Mouse (Mus musculus) hindbrain, embryonic 14.5 days (tissue): ENCODE measurements at regions not wholly inside any gene's neighbourhood (a gene's known extent, or its start where the extent isn't known, plus 50 kb on each side); places are given as distances from the start of the nearest gene placed in this dataset.
"Not testable (repeated sequence)": the region's sequence is repeated elsewhere in the genome, so short reads cannot be mapped to it uniquely, and the experiment has no call there.

Source experiments
- ATAC-seq: fragments of 200-750 bp; cut with Nextera tagmentation; 2 replicates; pipeline ENCODE4 v1.8.0; 2017; ENCODE audit warnings: moderate number of reproducible peaks, mild to moderate bottlenecking, moderate TSS enrichment, moderate library complexity; ENCODE audit not compliant: low FRiP score
- DNase-seq: peaks from one replicate; pipeline ENCODE4 v3.0.0-alpha.2; 2015; ENCODE audit warnings: low spot score
- H3K27ac ChIP-seq: fragments of 300-500 bp; sonication (generic); 2 replicates; pipeline ENCODE4 v1.5.1; 2014; ENCODE audit warnings: mild to moderate bottlenecking, moderate library complexity
- H3K27me3 ChIP-seq: fragments of 300-500 bp; sonication (generic); 2 replicates; pipeline ENCODE4 v1.6.1; 2014; ENCODE audit warnings: mild to moderate bottlenecking, low read length, mixed read lengths; ENCODE audit not compliant: control insufficient read depth, insufficient read depth
- H3K36me3 ChIP-seq: fragments of 300-500 bp; sonication (generic); replicated peaks from 2 replicates; pipeline ENCODE4 v1.6.1; 2014; ENCODE audit not compliant: control insufficient read depth, insufficient read depth
- H3K4me1 ChIP-seq: fragments of 300-500 bp; sonication (generic); replicated peaks from 2 replicates; pipeline ENCODE4 v1.6.1; 2014; ENCODE audit warnings: antibody characterized with exemption, low read length, mixed read lengths; ENCODE audit not compliant: control insufficient read depth, insufficient read depth
- H3K4me2 ChIP-seq: fragments of 300-500 bp; sonication (generic); replicated peaks from 2 replicates; pipeline ENCODE4 v1.6.1; 2014; ENCODE audit warnings: mild to moderate bottlenecking, moderate library complexity
- H3K4me3 ChIP-seq: fragments of 300-500 bp; sonication (generic); replicated peaks from 2 replicates; pipeline ENCODE4 v1.5.1; 2014; ENCODE audit warnings: mild to moderate bottlenecking, low read length
- H3K9ac ChIP-seq: fragments of 300-500 bp; sonication (generic); 2 replicates; pipeline ENCODE4 v1.6.1; 2014
- H3K9me3 ChIP-seq: fragments of 300-500 bp; sonication (generic); 2 replicates; pipeline ENCODE4 v1.6.1; 2016; ENCODE audit warnings: low read length; ENCODE audit not compliant: control insufficient read depth
- WGBS: fragments of 180-500 bp; shearing (Covaris S2); extraction: QIAGEN DNeasy Blood & Tissue Kit; methylation state at CpG from one replicate; pipeline ENCODE4 v1.1.7; 2014; 5-methylcytosine and 5-hydroxymethylcytosine counted together

DNA sequence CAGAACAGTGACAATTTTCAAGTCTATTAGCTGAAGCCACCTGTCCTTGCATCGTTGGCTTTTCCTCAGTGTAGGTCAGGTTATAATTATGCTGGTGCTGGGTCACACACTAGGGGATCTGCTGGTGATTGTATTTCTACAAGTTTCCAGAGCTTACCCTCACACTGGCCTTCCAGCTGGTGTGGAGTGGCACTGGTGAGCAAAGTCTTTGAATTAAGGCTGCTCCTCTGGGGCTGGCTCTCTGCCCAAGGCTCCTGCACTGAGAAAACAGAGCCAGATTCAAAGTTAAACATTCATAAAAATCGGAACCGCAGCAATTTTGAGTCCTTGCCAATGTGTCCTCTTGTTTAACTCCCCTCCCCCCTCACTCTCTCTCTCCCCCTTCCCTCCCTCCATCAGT, 75.7 kb upstream of the Creb5 start:
- no peaks in the 10 kb centered on the region for H3K9me3 ChIP-seq
- no peak overlapping the region for H3K4me2 ChIP-seq
- no peaks in the 10 kb centered on the region for H3K36me3 ChIP-seq
- no peak overlapping the region for H3K9ac ChIP-seq
- ATAC-seq (no peak), DNase-seq (no peak)
- WGBS = 45% methylated on average over 3 of the region's 3 CpGs
- no peak overlapping the region for H3K27ac ChIP-seq
- no peaks in the 10 kb centered on the region for H3K27me3 ChIP-seq
- H3K4me3 ChIP-seq = no peak overlapping the region
- H3K4me1 ChIP-seq = no peaks in the 10 kb centered on the region; the same call in 1 of the 2 replicates

DNA sequence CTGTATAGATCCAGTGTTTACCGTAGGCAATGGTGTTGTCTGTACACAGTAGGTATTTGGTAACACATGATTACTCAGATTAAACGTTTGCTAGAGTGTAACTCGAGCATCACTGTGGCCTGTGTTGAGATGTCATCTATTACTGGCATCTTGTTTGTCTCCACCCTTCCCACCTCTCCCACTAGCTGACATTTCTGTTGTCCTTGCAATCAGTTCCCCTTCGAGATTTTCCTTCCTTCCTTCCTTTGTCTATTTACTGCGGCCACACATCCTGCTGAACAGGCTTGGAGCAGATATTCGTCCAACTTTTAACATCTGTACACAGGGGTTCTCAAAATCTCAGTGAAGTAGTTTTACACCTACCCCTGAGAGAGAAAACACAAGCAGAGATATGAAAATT, 77.7 kb upstream of the Creb5 start:
- Histone ChIP-seq H3K4me3 (no peak overlapping the region), H3K9ac (no peak overlapping the region), H3K36me3 (no peaks in the 10 kb centered on the region), H3K9me3 (no peaks in the 10 kb centered on the region), H3K27ac (no peak overlapping the region), H3K27me3 (no peaks in the 10 kb centered on the region), H3K4me1 (no peaks in the 10 kb centered on the region; the same call in 1 of the 2 replicates), H3K4me2 (no peak overlapping the region)
- DNase-seq (no peak), ATAC-seq (no peak)
- 76% methylated on average over 6 of the region's 6 CpGs for WGBS

DNA sequence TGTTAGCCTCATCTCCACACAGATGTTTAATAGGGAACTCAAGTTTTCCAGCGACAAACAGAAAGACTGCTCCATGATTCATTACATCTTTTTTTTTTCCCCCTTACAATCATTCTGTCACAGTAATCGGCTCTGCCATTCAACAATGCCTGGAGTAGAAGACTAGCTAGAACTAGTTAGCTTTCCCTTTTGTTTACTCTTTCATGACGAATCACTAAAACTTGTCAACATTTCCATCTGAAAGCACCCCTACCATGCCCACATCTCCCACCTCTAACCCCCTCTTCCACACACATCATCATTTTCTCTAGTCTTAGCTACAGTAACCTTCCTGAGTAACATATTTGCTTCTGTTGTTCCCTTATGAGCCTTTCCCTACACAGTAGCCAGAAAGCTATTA, 78.6 kb upstream of the Creb5 start:
- DNase-seq = no peak
- ATAC-seq = no peak
- H3K4me2 ChIP-seq = no peak overlapping the region
- H3K27ac ChIP-seq = no peak overlapping the region
- H3K9me3 ChIP-seq = no peaks in the 10 kb centered on the region
- H3K36me3 ChIP-seq = no peaks in the 10 kb centered on the region
- H3K27me3 ChIP-seq = no peaks in the 10 kb centered on the region
- H3K4me3 ChIP-seq = no peak overlapping the region
- 25% methylated on average over 3 of the region's 3 CpGs for WGBS
- H3K4me1 ChIP-seq = no peaks in the 10 kb centered on the region; the same call in 1 of the 2 replicates
- no peak overlapping the region for H3K9ac ChIP-seq

DNA sequence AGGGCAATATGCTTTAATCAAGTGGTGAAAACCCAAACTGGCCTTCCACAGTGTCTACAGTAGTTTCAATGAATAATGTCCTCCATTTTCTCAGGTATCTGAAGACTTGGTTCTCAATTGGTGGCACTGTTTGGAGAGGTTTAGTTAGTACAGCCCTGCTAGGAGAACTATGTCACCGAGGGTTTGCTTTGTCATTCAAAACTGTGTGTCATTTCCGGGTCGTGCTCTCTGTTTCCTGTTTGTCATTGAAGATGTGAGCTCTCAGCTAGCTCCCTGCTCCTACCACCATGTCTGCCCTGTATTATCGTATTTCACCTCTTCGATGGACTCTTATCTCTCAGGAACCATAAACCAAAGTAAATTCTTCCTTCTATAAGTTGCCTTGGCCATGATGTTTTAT, 79.3 kb upstream of the Creb5 start:
- no peaks in the 10 kb centered on the region for H3K36me3 ChIP-seq
- H3K4me2 ChIP-seq = no peak overlapping the region
- ATAC-seq (no peak), DNase-seq (no peak)
- WGBS = 83% methylated on average over 5 of the region's 5 CpGs
- H3K9me3 ChIP-seq = no peaks in the 10 kb centered on the region
- H3K4me1 ChIP-seq = no peaks in the 10 kb centered on the region; the same call in 1 of the 2 replicates
- H3K27me3 ChIP-seq = no peaks in the 10 kb centered on the region
- H3K9ac ChIP-seq = no peak overlapping the region
- H3K27ac ChIP-seq = no peak overlapping the region
- no peak overlapping the region for H3K4me3 ChIP-seq

DNA sequence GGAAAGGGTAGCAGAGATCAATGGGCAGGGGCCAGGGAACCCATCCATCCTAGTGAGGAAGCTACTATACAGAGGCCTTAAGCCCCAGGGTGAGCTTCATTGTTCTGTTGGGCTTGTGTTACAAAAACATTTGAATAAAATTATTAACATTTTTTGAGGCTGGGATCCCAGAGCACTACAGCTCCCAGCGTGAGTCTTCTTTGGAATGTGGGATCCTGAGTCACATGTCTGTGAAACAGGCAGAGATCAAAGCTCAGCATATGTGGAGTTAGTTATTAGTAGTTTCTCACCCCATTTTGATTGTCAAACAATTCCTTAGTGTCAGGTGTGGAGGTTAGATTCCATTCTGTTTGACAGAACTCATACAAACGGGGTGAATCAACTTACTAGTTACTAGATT, 79.7 kb upstream of the Creb5 start:
- H3K27ac ChIP-seq = no peak overlapping the region
- ATAC-seq (no peak), DNase-seq (no peak)
- H3K27me3 ChIP-seq = no peaks in the 10 kb centered on the region
- H3K9me3 ChIP-seq = no peaks in the 10 kb centered on the region
- no peak overlapping the region for H3K9ac ChIP-seq
- WGBS = 58% methylated on average over 2 of the region's 2 CpGs
- H3K4me2 ChIP-seq = no peak overlapping the region
- H3K4me3 ChIP-seq = no peak overlapping the region
- no peaks in the 10 kb centered on the region; the same call in 1 of the 2 replicates for H3K4me1 ChIP-seq
- H3K36me3 ChIP-seq = no peaks in the 10 kb centered on the region

DNA sequence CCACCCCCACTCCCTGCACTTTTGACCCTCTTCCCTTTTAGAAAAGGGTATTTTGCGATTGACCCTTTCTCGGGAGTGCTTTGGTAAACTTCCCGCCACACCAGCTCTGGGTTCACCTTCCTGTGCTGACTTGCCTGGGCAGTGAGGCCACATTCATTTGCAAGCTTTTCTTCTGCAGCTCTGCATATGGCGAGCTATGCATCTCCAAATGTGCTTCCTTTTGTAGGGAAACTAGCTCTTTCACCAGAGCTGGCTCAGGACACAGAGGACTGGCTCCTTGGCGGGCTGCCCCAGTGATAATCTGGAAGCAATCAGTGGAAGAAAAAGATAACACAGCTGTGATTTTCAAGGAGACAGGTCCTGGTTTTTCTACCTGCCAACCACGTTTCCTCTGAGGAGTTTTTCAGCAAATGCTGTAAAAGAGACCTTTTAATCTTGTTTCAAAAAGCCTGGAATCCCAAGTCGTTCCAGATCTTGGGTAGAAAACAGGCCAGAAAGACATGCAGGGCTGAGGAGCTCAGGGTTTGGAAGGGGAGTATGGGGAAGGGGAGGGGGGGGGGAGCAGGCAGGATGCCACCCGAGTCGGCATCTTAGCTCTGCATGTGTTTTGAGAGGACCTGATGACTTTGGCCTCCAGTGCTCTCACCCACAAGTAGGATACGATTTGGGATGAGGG, 85.7 kb upstream of the Creb5 start:
- DNase-seq = no peak
- WGBS = 17% methylated on average over 10 of the region's 10 CpGs
- no peak for ATAC-seq

DNA sequence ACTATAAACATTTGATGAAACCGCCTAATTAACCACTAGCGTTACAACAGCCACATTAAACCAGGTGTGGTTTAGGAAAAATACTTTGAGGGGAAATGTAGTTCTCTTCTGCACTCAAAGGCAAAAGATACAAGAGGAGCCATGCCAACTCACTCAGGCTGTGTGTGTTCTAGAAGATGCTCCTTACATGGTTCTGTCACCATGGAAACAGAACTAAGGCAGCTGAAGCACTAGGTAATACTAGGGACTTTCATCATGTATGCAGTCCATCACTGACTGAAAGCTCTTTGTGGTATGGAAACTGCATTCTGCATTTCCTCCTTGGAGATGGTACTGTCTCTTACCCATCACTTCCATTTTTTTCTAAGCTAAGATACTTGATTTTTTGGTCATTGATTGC, 87.6 kb upstream of the Creb5 start:
- H3K9me3 ChIP-seq = no peaks in the 10 kb centered on the region
- no peak for DNase-seq
- H3K27me3 ChIP-seq = no peaks in the 10 kb centered on the region
- WGBS = 91% methylated on average over 2 of the region's 2 CpGs
- H3K4me2 ChIP-seq = no peak overlapping the region
- H3K9ac ChIP-seq = no peak overlapping the region
- H3K36me3 ChIP-seq = no peaks in the 10 kb centered on the region
- peaks cover 11% of the 10 kb centered on the region for H3K4me1 ChIP-seq
- no peak overlapping the region for H3K4me3 ChIP-seq
- no peak for ATAC-seq
- no peak overlapping the region for H3K27ac ChIP-seq

More for the DNA sequence above, 85.7 kb upstream of the Creb5 start:
- Histone ChIP-seq H3K4me1 (peaks cover 11% of the 10 kb centered on the region), H3K36me3 (no peaks in the 10 kb centered on the region), H3K4me2 (no peak overlapping the region), H3K27me3 (no peaks in the 10 kb centered on the region), H3K27ac (no peak overlapping the region), H3K9me3 (no peaks in the 10 kb centered on the region), H3K4me3 (no peak overlapping the region), H3K9ac (no peak overlapping the region)

DNA sequence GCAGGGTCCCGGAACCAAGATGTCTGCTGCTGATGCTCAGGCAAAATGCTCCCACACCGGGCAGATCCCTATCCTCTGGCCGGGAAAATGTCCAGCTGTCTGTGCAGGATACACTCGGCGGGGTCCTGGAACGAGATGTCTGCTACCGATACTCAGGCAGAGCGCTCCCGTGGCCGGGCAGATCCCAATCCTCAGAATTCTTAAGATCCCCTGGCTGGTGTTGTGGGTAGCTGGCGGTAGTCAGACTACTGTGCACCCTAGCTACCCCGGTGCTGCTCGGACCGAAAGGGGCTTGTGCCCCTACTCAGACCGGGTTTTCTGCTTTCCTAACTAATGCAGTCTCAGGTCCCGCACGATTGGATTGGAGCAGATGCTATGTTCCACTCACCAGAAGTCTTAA, 104.9 kb upstream of the Creb5 start:
- H3K36me3 ChIP-seq, H3K4me1 ChIP-seq, H3K9ac ChIP-seq, H3K4me3 ChIP-seq, DNase-seq, H3K4me2 ChIP-seq, ATAC-seq, H3K27me3 ChIP-seq, H3K27ac ChIP-seq, H3K9me3 ChIP-seq: not testable (repeated sequence)
- WGBS = 95% methylated on average over 17 of the region's 17 CpGs

DNA sequence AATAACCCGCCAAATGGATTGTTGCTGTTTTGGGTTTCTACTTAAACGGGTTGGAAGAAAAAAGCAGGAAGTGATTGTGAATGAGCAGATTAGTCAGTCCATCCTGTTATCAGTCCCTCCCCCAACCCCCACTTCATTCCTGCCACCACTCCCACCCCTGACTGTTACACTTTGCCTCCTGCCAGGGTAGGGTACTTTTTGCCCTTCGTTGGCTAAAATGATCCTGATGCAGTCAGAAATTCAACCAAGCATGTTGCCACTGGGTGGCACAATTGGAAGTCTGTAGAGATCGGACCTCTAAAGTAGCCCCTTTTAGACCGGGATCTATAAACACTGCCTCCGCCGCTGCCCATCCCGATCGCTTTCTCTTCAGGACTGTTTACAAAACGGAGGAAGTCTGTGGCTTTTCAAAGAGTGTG, 96.0 kb upstream of the Jazf1 start:
- Histone ChIP-seq H3K27ac (no peak overlapping the region), H3K4me3 (no peak overlapping the region), H3K9me3 (no peaks in the 10 kb centered on the region), H3K4me2 (peak overlapping the region; percentile 37), H3K4me1 (0 out of 2 replicates have a peak, but pooled peaks cover 2% of the 10 kb centered on the region), H3K36me3 (no peaks in the 10 kb centered on the region), H3K27me3 (no peaks in the 10 kb centered on the region), H3K9ac (no peak overlapping the region)
- DNase-seq (peak; percentile 70), ATAC-seq (no peak)
- WGBS = 11% methylated on average over 10 of the region's 10 CpGs

DNA sequence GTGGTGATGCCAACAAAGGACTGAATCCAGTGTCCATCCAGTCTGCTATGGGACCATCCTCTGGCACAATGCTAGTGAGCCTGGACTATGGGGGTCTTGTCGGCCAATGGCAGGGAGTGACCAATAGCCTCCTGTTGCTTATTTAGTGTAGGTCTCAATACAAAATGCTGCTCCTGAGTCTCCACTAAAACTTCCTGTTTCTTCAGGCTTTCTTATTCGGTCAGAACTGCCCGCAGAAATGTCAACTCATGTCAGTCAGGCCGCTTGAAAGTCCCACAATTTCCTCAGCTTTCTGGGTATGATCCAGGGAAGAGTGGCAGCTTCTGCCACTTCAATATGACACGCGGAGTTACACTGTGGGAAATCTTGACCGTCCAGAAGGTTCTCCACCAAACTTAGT, 94.7 kb upstream of the Jazf1 start:
- WGBS = 89% methylated on average over 7 of the region's 7 CpGs
- H3K4me1 ChIP-seq = 0 out of 2 replicates have a peak, but pooled peaks cover 2% of the 10 kb centered on the region
- H3K4me3 ChIP-seq = no peak overlapping the region
- DNase-seq = no peak
- no peaks in the 10 kb centered on the region for H3K27me3 ChIP-seq
- no peak overlapping the region for H3K9ac ChIP-seq
- no peak for ATAC-seq
- H3K27ac ChIP-seq = no peak overlapping the region
- H3K9me3 ChIP-seq = no peaks in the 10 kb centered on the region
- H3K4me2 ChIP-seq = no peak overlapping the region
- no peaks in the 10 kb centered on the region for H3K36me3 ChIP-seq
